Mouse (Mus musculus): ENCODE measurements around the gene Try4. TPM values are rescaled to one million over a fixed set of nuclear protein-coding genes. Genes with fewer than 3 reads are reported as not detected.

The Try4 gene
- total RNA-seq (2023): not detected

GRCm38 (mm10) chr6:41301969-41302368 lies at the start of gene Try4:
Gene Try4, plus strand, starts transcription at chr6:41302269.

GRCm38 (mm10) chr6:41316741-41317140 lies 14.7 kb downstream of the Try4 start, which contains the start of gene Try5:
Gene Try5, minus strand, starts transcription at chr6:41316841.

GRCm38 (mm10) chr6:41353932-41354331 lies 51.9 kb downstream of the Try4 start, which contains the start of gene Try10:
Gene Try10, plus strand, starts transcription at chr6:41354105.

Other genes with a start within 250 kb of the Try4 start
- not detected for gene Try5, start 14.6 kb downstream of the Try4 start, total RNA-seq (2023)
- gene Try10, start 51.8 kb downstream of the Try4 start, total RNA-seq (2023): not detected
- gene Prss3, start 75.4 kb downstream of the Try4 start, total RNA-seq (2023): not detected
- gene Gm5771, start 90.1 kb downstream of the Try4 start, total RNA-seq (2023): not detected
- gene Gm10334, start 143.9 kb downstream of the Try4 start, total RNA-seq (2023): not detected
- not detected for gene Prss1, start 156.7 kb downstream of the Try4 start, total RNA-seq (2023)
- gene Prss2, start 219.5 kb downstream of the Try4 start, total RNA-seq (2023): not detected

Data from neutrophil, adult 59 days (primary cell).